23 mouse cellular contexts compared by ENCODE assay signal in the genomic region with DNA sequence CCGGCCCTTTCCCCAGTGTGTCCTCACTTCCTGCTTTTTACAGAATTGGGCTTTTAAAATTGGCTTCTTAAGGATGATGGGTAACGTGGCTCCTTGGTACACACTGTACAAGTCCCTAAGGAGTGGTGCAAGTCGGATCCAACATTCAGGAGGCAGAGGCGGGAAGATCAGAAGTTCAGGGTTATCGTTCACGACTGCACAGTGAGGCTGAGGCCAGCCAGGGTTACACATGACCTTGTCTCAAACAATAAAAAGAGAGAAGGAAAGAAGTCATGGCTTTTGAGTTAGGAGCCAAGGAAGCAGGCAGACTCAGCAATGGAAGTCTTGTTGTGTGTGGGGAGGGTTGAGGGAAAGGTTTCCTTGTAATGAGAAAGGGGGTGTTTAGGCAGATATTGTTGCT. TPM values are rescaled to one million over a fixed set of nuclear protein-coding genes. Genes with fewer than 3 reads are reported as not detected.
DNase-seq lines count a peak whose midpoint lies in the region; ATAC-seq lines count a peak whose summit lies in the region.
"Had no signal": no experiment of that assay in that cellular context is flagged by ENCODE, and none has a peak within 500 bp of the region (broad histone marks: within the 10 kb centered on the region; RNA-seq: fewer than 3 reads in every experiment).

No protein-coding gene starts in this region.

- H3K27me3 ChIP-seq in kidney, embryonic 15.5 days, result no peaks in the 10 kb centered on the region
- H3K27me3 ChIP-seq: forebrain, embryonic 12.5 days had no signal

- peaks cover 2% of the 10 kb centered on the region; the same call in 1 of the 2 replicates for H3K4me1 ChIP-seq in kidney, embryonic 15.5 days

- H3K36me3 ChIP-seq in kidney, embryonic 15.5 days, result no peaks in the 10 kb centered on the region
- H3K36me3 ChIP-seq: embryonic facial prominence, embryonic 13.5 days; forebrain, embryonic 12.5 days; heart, embryonic 12.5 days; hindbrain, embryonic 10.5 days had no signal

- H3K9ac ChIP-seq in kidney, embryonic 15.5 days, result no peak overlapping the region
- H3K9ac ChIP-seq: embryonic facial prominence, embryonic 13.5 days; forebrain, embryonic 12.5 days; heart, embryonic 12.5 days; hindbrain, embryonic 14.5 days had no signal

- ATAC-seq in kidney, embryonic 15.5 days (replicated peaks; ENCODE audit: low FRiP score), result no peak
- ATAC-seq: activated CD4-positive, CD25-positive, alpha-beta regulatory T cell, adult 4 months; forebrain, embryonic 16.5 days had no signal

- 60% methylated on average over 6 of the region's 6 CpGs for WGBS in kidney, embryonic 15.5 days

- H3K27ac ChIP-seq in kidney, embryonic 15.5 days, result peak overlapping the region; percentile 79
- H3K27ac ChIP-seq: embryonic facial prominence, embryonic 13.5 days; forebrain, embryonic 12.5 days; hindbrain, embryonic 10.5 days; hindbrain, embryonic 14.5 days had no signal

- no peaks in the 10 kb centered on the region for H3K9me3 ChIP-seq in kidney, embryonic 15.5 days (replicated peaks)

- DNase-seq in adrenal gland, adult 2 months, result peak; percentile 50
- no peak for DNase-seq in adrenal gland, postnatal 25 days
- no peak for DNase-seq in kidney, adult 11 months
- DNase-seq in testis, postnatal 14 days (ENCODE audit: low spot score), result peak; percentile 29
- no peak for DNase-seq in testis, postnatal 10 days (ENCODE audit: low spot score)
- no peak for DNase-seq in spleen, postnatal 36 days (ENCODE audit: low spot score in 2 of 2)
- DNase-seq: cerebellum, adult 18-20 months; cerebellum, adult 9-11 months; cerebellum, postnatal 36 days; gastrocnemius, postnatal 25 days had no signal

- H3K4me2 ChIP-seq in kidney, embryonic 15.5 days, result no peak overlapping the region
- H3K4me2 ChIP-seq: embryonic facial prominence, embryonic 13.5 days; forebrain, embryonic 12.5 days; heart, embryonic 12.5 days; hindbrain, embryonic 14.5 days had no signal

- H3K4me3 ChIP-seq in kidney, embryonic 15.5 days (replicated peaks), result no peak overlapping the region
- H3K4me3 ChIP-seq: embryonic facial prominence, embryonic 13.5 days; forebrain, embryonic 12.5 days; heart, embryonic 12.5 days; hindbrain, embryonic 10.5 days had no signal

RNA-seq across cellular contexts. Expression of gene Fxyd4, which starts 18.7 kb away (rescaled TPM):
- not detected for total RNA-seq in adrenal gland, adult 2 months (2021)
- not detected in 2 replicates for polyA plus RNA-seq in adrenal gland, adult 2 months (2012; rRNA removed)
- not detected in 2 replicates for total RNA-seq in adrenal gland, postnatal 25 days (2021)
- polyA plus RNA-seq in kidney, embryonic 15.5 days (2015; fragmentation: Nextera tagmentation; extraction: Ambion mirVana), result 81.2 and 92.6 TPM in 2 replicates
- total RNA-seq: gastrocnemius, adult 18-20 months; gastrocnemius, postnatal 25 days; granulocyte monocyte progenitor cell, adult 5-6 weeks; heart, adult 8-10 months; heart, postnatal 25 days; MEL had no signal

RNA-seq across cellular contexts. Expression of gene Rasgef1a, which starts 55.1 kb away (rescaled TPM):
- under 1 TPM; 0.20 to 0.31 TPM for total RNA-seq in adrenal gland, adult 2 months (2021)
- polyA plus RNA-seq in adrenal gland, adult 2 months (2012; rRNA removed), result 0.07 and 0.37 TPM in 2 replicates
- total RNA-seq in adrenal gland, postnatal 25 days (2021), result 0.15 TPM in 1 of 2 replicates, not detected in the other
- polyA plus RNA-seq in kidney, embryonic 15.5 days (2015; fragmentation: Nextera tagmentation; extraction: Ambion mirVana), result 0.76 and 1.0 TPM in 2 replicates
- total RNA-seq: granulocyte monocyte progenitor cell, adult 5-6 weeks had no signal
- polyA plus RNA-seq: hindbrain, embryonic 10.5 days had no signal

RNA-seq across cellular contexts. Expression of gene Hnrnpf, which starts 56.0 kb away (rescaled TPM):
- total RNA-seq in adrenal gland, adult 2 months (2021), result 100 to 1,000 TPM; 299 to 305 TPM
- polyA plus RNA-seq in adrenal gland, adult 2 months (2012; rRNA removed), result 30.0 and 43.5 TPM in 2 replicates
- total RNA-seq in adrenal gland, postnatal 25 days (2021), result 333 and 372 TPM in 2 replicates
- 748 and 781 TPM in 2 replicates for polyA plus RNA-seq in kidney, embryonic 15.5 days (2015; fragmentation: Nextera tagmentation; extraction: Ambion mirVana)

Comparison
In these comparisons a context has a peak if more than half of its experiments do, and no peak if none do; other contexts are left out.
1. DNase-seq: peak in adrenal gland, adult 2 months (single experiment) and testis, postnatal 14 days (single experiment); none in adrenal gland, postnatal 25 days (single experiment), kidney, adult 11 months (single experiment), testis, postnatal 10 days (single experiment) and spleen, postnatal 36 days (0 of 2).